Mouse (Mus musculus): ENCODE measurements around the gene Ptms. TPM values are rescaled to one million over a fixed set of nuclear protein-coding genes. Genes with fewer than 3 reads are reported as not detected.

Gene Ptms
- polyA plus RNA-seq, 1 experiment from 2014 or later = 47.6 TPM

GRCm38 (mm10) chr6:124953991-124954715, 34.2 kb upstream of the Ptms start:
- 75% methylated on average over 2 of the region's 2 CpGs for WGBS (ENCODE audit: insufficient replicate concordance)
- Histone ChIP-seq H3K27me3 (no peaks in the 10 kb centered on the region), H3K9ac (no peak overlapping the region)

GRCm38 (mm10) chr6:124943526-124943925, 23.6 kb upstream of the Ptms start:
- Histone ChIP-seq H3K9me3 (replicated peaks) (no peaks in the 10 kb centered on the region), H3K4me2 (no peak overlapping the region), H3K4me1 (replicated peaks) (no peaks in the 10 kb centered on the region), H3K4me3 (replicated peaks) (no peak overlapping the region), H3K36me3 (peaks cover 5% of the 10 kb centered on the region), H3K27me3 (no peaks in the 10 kb centered on the region), H3K27ac (no peak overlapping the region), H3K9ac (no peak overlapping the region)
- WGBS (ENCODE audit: insufficient replicate concordance) = 72% methylated on average over 3 of the region's 3 CpGs
- DNase-seq (no peak), ATAC-seq (ENCODE audit: low read depth) (no peak)

More at GRCm38 (mm10) chr6:124953991-124954715, 34.2 kb upstream of the Ptms start:
- Histone ChIP-seq H3K27ac (no peak overlapping the region), H3K4me3 (replicated peaks) (no peak overlapping the region), H3K36me3 (peaks cover 35% of the 10 kb centered on the region), H3K9me3 (replicated peaks) (peaks cover 9% of the 10 kb centered on the region; the same call in 1 of the 2 replicates), H3K4me1 (replicated peaks) (no peaks in the 10 kb centered on the region), H3K4me2 (no peak overlapping the region)
- no peak for DNase-seq
- ATAC-seq (ENCODE audit: low read depth) = no peak

GRCm38 (mm10) chr6:124941679-124942078, 21.8 kb upstream of the Ptms start:
- H3K27ac ChIP-seq = no peak overlapping the region
- WGBS (ENCODE audit: insufficient replicate concordance) = 88% methylated on average over 1 of the region's 1 CpGs
- peaks cover 22% of the 10 kb centered on the region for H3K36me3 ChIP-seq
- DNase-seq (no peak), ATAC-seq (ENCODE audit: low read depth) (no peak)
- H3K4me2 ChIP-seq = no peak overlapping the region
- no peak overlapping the region for H3K4me3 ChIP-seq (replicated peaks)
- no peaks in the 10 kb centered on the region for H3K9me3 ChIP-seq (replicated peaks)
- H3K4me1 ChIP-seq (replicated peaks) = no peaks in the 10 kb centered on the region
- H3K9ac ChIP-seq = no peak overlapping the region
- no peaks in the 10 kb centered on the region for H3K27me3 ChIP-seq

GRCm38 (mm10) chr6:124938554-124938953, 18.7 kb upstream of the Ptms start:
- H3K4me2 ChIP-seq = no peak overlapping the region
- DNase-seq (no peak), ATAC-seq (ENCODE audit: low read depth) (no peak)
- no peaks in the 10 kb centered on the region for H3K27me3 ChIP-seq
- 78% methylated on average over 7 of the region's 7 CpGs for WGBS (ENCODE audit: insufficient replicate concordance)
- no peak overlapping the region for H3K9ac ChIP-seq
- H3K9me3 ChIP-seq (replicated peaks) = no peaks in the 10 kb centered on the region
- no peak overlapping the region for H3K4me3 ChIP-seq (replicated peaks)
- H3K4me1 ChIP-seq (replicated peaks) = peaks cover 14% of the 10 kb centered on the region; the same call in 1 of the 2 replicates
- H3K27ac ChIP-seq = no peak overlapping the region
- peaks cover 54% of the 10 kb centered on the region for H3K36me3 ChIP-seq

- Histone ChIP-seq H3K9ac (no peak overlapping the region), H3K4me2 (no peak overlapping the region), H3K36me3 (peaks cover 62% of the 10 kb centered on the region), H3K9me3 (replicated peaks) (no peaks in the 10 kb centered on the region), H3K27me3 (no peaks in the 10 kb centered on the region), H3K4me1 (replicated peaks) (peaks cover 20% of the 10 kb centered on the region), H3K4me3 (replicated peaks) (no peak overlapping the region), H3K27ac (no peak overlapping the region)
- 77% methylated on average over 2 of the region's 2 CpGs for WGBS (ENCODE audit: insufficient replicate concordance)
- DNase-seq (no peak), ATAC-seq (ENCODE audit: low read depth) (no peak)
Measured at GRCm38 (mm10) chr6:124937493-124937892, 17.6 kb upstream of the Ptms start.

GRCm38 (mm10) chr6:124936681-124937080, 16.8 kb upstream of the Ptms start:
- 55% methylated on average over 1 of the region's 1 CpGs for WGBS (ENCODE audit: insufficient replicate concordance)

GRCm38 (mm10) chr6:124934670-124935069, 14.8 kb upstream of the Ptms start:
- no peak overlapping the region for H3K4me2 ChIP-seq
- 88% methylated on average over 7 of the region's 7 CpGs for WGBS (ENCODE audit: insufficient replicate concordance)
- H3K27me3 ChIP-seq = no peaks in the 10 kb centered on the region
- H3K9ac ChIP-seq = no peak overlapping the region
- H3K4me1 ChIP-seq (replicated peaks) = peaks cover 37% of the 10 kb centered on the region
- H3K36me3 ChIP-seq = peaks cover 65% of the 10 kb centered on the region
- no peak overlapping the region for H3K4me3 ChIP-seq (replicated peaks)
- DNase-seq (no peak), ATAC-seq (ENCODE audit: low read depth) (no peak)
- H3K9me3 ChIP-seq (replicated peaks) = no peaks in the 10 kb centered on the region
- no peak overlapping the region for H3K27ac ChIP-seq

More at GRCm38 (mm10) chr6:124936681-124937080, 16.8 kb upstream of the Ptms start:
- DNase-seq (no peak), ATAC-seq (ENCODE audit: low read depth) (no peak)
- Histone ChIP-seq H3K4me1 (replicated peaks) (peaks cover 27% of the 10 kb centered on the region), H3K27me3 (no peaks in the 10 kb centered on the region), H3K36me3 (peaks cover 65% of the 10 kb centered on the region), H3K4me2 (no peak overlapping the region), H3K9ac (no peak overlapping the region), H3K9me3 (replicated peaks) (no peaks in the 10 kb centered on the region), H3K4me3 (replicated peaks) (no peak overlapping the region), H3K27ac (no peak overlapping the region)

GRCm38 (mm10) chr6:124933127-124933526, 13.2 kb upstream of the Ptms start:
- no peak overlapping the region for H3K27ac ChIP-seq
- no peak overlapping the region for H3K4me3 ChIP-seq (replicated peaks)
- H3K4me1 ChIP-seq (replicated peaks) = peaks cover 42% of the 10 kb centered on the region
- DNase-seq (no peak), ATAC-seq (ENCODE audit: low read depth) (no peak)
- 79% methylated on average over 3 of the region's 3 CpGs for whole genome bisulfite sequencing (ENCODE audit: insufficient replicate concordance)
- H3K27me3 ChIP-seq = no peaks in the 10 kb centered on the region
- H3K4me2 ChIP-seq = 0 out of 2 replicates have a peak overlapping the region, but pooled peaks have one; percentile 86
- no peak overlapping the region for H3K9ac ChIP-seq
- H3K36me3 ChIP-seq = peaks cover 55% of the 10 kb centered on the region
- H3K9me3 ChIP-seq (replicated peaks) = no peaks in the 10 kb centered on the region

GRCm38 (mm10) chr6:124932314-124932695, 12.4 kb upstream of the Ptms start:
- peak overlapping the region; percentile 97 for H3K9ac ChIP-seq
- peaks cover 48% of the 10 kb centered on the region for H3K36me3 ChIP-seq
- peak overlapping the region; percentile 90 for H3K27ac ChIP-seq
- H3K9me3 ChIP-seq (replicated peaks) = no peaks in the 10 kb centered on the region
- peak overlapping the region; percentile 86 for H3K4me2 ChIP-seq
- DNase-seq (no peak), ATAC-seq (ENCODE audit: low read depth) (no peak)
- peaks cover 42% of the 10 kb centered on the region for H3K4me1 ChIP-seq (replicated peaks)
- no peaks in the 10 kb centered on the region for H3K27me3 ChIP-seq
- WGBS (ENCODE audit: insufficient replicate concordance) = 60% methylated on average over 12 of the region's 12 CpGs
- peak overlapping the region; percentile 98 for H3K4me3 ChIP-seq (replicated peaks)

- no peaks in the 10 kb centered on the region for H3K27me3 ChIP-seq
- peak overlapping the region; percentile 97 for H3K9ac ChIP-seq
- peaks cover 43% of the 10 kb centered on the region for H3K36me3 ChIP-seq
- WGBS (ENCODE audit: insufficient replicate concordance) = 2% methylated on average over 46 of the region's 48 CpGs
- DNase-seq (peak; percentile 29), ATAC-seq (ENCODE audit: low read depth) (0 out of 2 replicates have a peak, but pooled peaks have one; percentile 4)
- H3K4me2 ChIP-seq = peak overlapping the region; percentile 86
- H3K9me3 ChIP-seq (replicated peaks) = no peaks in the 10 kb centered on the region
- H3K27ac ChIP-seq = peak overlapping the region; percentile 90
- peaks cover 42% of the 10 kb centered on the region for H3K4me1 ChIP-seq (replicated peaks)
- peak overlapping the region; percentile 98 for H3K4me3 ChIP-seq (replicated peaks)
Measured at GRCm38 (mm10) chr6:124931525-124932313, 11.8 kb upstream of the Ptms start.

- peaks cover 44% of the 10 kb centered on the region for H3K4me1 ChIP-seq (replicated peaks)
- no peaks in the 10 kb centered on the region for H3K9me3 ChIP-seq (replicated peaks)
- peak within 1 kb of the TSS; percentile 86 for H3K4me2 ChIP-seq
- ATAC-seq (ENCODE audit: low read depth) (peak; percentile 89), DNase-seq (peak; percentile 93)
- H3K27ac ChIP-seq = peak within 1 kb of the TSS; percentile 90
- peaks cover 35% of the 10 kb centered on the region for H3K36me3 ChIP-seq
- WGBS (ENCODE audit: insufficient replicate concordance) = under 1% methylated on average over 55 of the region's 64 CpGs
- peak within 1 kb of the TSS; percentile 98 for H3K4me3 ChIP-seq (replicated peaks)
- 0 out of 2 replicates have a peak, but pooled peaks cover 2% of the 10 kb centered on the region for H3K27me3 ChIP-seq
- H3K9ac ChIP-seq = peak within 1 kb of the TSS; percentile 97
Measured at GRCm38 (mm10) chr6:124930754-124931524, 11.0 kb upstream of the Ptms start, which contains the start of gene Mlf2. Gene Mlf2 (plus strand): TSS chr6:124931386.

Data from liver, embryonic 13.5 days (tissue).